ENCODE assay signal across 11 mouse cellular contexts in the genomic region with DNA sequence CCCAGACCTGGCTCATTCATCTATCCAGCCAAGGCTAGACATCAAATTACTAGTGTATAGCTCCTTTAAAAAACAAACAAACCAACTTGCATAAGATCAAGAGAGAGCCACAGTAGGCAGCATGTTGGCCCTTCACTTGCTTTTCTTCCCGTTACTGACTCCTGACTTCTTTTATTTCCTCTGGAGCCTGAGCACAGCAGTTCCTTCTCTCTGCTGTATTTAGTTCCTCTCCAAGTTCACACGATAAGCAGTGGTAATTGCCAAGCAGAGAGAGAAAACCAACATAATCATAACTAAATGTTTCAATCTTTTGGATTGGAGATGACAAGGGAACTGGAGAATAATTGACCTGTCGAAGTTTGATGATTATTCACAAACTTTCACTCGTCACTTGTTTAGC. TPM values are rescaled to one million over a fixed set of nuclear protein-coding genes. Genes with fewer than 3 reads are reported as not detected.
A peak's percentile ranks its signal among the peaks of the same experiment; 100 is the strongest.
DNase-seq lines count a peak whose midpoint lies in the region; ATAC-seq and TF ChIP-seq lines count a peak whose summit lies in the region.
"Had no signal": no experiment of that assay in that cellular context is flagged by ENCODE, and none has a peak within 500 bp of the region (broad histone marks: within the 10 kb centered on the region; RNA-seq: fewer than 3 reads in every experiment).

No protein-coding gene starts in this region.

- no peaks in the 10 kb centered on the region for H3K79me2 ChIP-seq in heart, adult 2 months (replicated peaks; ENCODE audit: control insufficient read depth, insufficient read depth, low read length)
- H3K79me2 ChIP-seq in MEL (ENCODE audit: control insufficient read depth, insufficient read depth, low read length, poor library complexity) = peaks cover 26% of the 10 kb centered on the region

- 46% methylated on average over 4 of the region's 4 CpGs for WGBS in heart, embryonic 14.5 days
- 28% methylated on average over 4 of the region's 4 CpGs for WGBS in heart, adult 2 months
- 61% methylated on average over 4 of the region's 4 CpGs for WGBS in hindbrain, embryonic 15.5 days
- 59% methylated on average over 4 of the region's 4 CpGs for WGBS in midbrain, embryonic 12.5 days

- H3K4me3 ChIP-seq in heart, embryonic 14.5 days (ENCODE audit: control insufficient read depth in 1 of 2, insufficient read depth in 1 of 2, low read depth in 1 of 2, low read length in 2 of 2) = peak overlapping the region in 1 of 2 experiments; percentile 66; a peak in 2 of 4 replicates
- H3K4me3 ChIP-seq in heart, adult 2 months = no peak overlapping the region
- H3K4me3 ChIP-seq in MEL (ENCODE audit: control insufficient read depth in 1 of 2, insufficient read depth in 1 of 2, low read depth in 2 of 2, low read length in 2 of 2) = peak overlapping the region; percentile 69 to 94
- 0 out of 2 replicates have a peak overlapping the region, but pooled peaks have one; percentile 87 for H3K4me3 ChIP-seq in hindbrain, embryonic 15.5 days
- H3K4me3 ChIP-seq in midbrain, embryonic 12.5 days = peak overlapping the region; percentile 64

- no peak for TF ChIP-seq CTCF in heart, adult 2 months (IDR thresholded peaks at IDR 0.05)
- TF ChIP-seq CTCF in MEL (IDR thresholded peaks at IDR 0.05 in 2 of 3, conservative IDR thresholded peaks at IDR 0.05 in 1 of 3; ENCODE audit: control insufficient read depth in 1 of 3, insufficient read depth in 1 of 3, low read depth in 2 of 3, low read length in 3 of 3, poor library complexity in 1 of 3, severe bottlenecking in 1 of 3) = no peak

- H3K9me3 ChIP-seq in heart, embryonic 14.5 days (ENCODE audit: control insufficient read depth, low read length) = no peaks in the 10 kb centered on the region
- H3K9me3 ChIP-seq in MEL (replicated peaks; ENCODE audit: insufficient read depth, low read length) = no peaks in the 10 kb centered on the region
- H3K9me3 ChIP-seq in hindbrain, embryonic 15.5 days = no peaks in the 10 kb centered on the region
- H3K9me3 ChIP-seq in midbrain, embryonic 12.5 days = no peaks in the 10 kb centered on the region

- no peak for ATAC-seq in heart, embryonic 14.5 days (ENCODE audit: insufficient number of reproducible peaks, insufficient read depth, low FRiP score, low read depth)
- no peak for ATAC-seq in hindbrain, embryonic 15.5 days (ENCODE audit: low FRiP score, low read depth)
- no peak for ATAC-seq in midbrain, embryonic 12.5 days (ENCODE audit: low FRiP score, low read depth)

- peaks cover 0 to 3% of the 10 kb centered on the region in 2 experiments; a peak in 1 of 4 replicates for H3K4me1 ChIP-seq in heart, embryonic 14.5 days (ENCODE audit: control insufficient read depth in 2 of 2, insufficient read depth in 2 of 2, low read length in 2 of 2)
- no peaks in the 10 kb centered on the region; the same call in 1 of the 2 replicates for H3K4me1 ChIP-seq in heart, adult 2 months (ENCODE audit: control insufficient read depth, insufficient read depth, low read length)
- peaks cover 0 to 6% of the 10 kb centered on the region in 2 experiments; a peak in 3 of 4 replicates for H3K4me1 ChIP-seq in MEL (ENCODE audit: control insufficient read depth in 1 of 2, insufficient read depth in 2 of 2, low read length in 2 of 2)
- peaks cover 17% of the 10 kb centered on the region for H3K4me1 ChIP-seq in hindbrain, embryonic 15.5 days (replicated peaks)
- H3K4me1 ChIP-seq in midbrain, embryonic 12.5 days = peaks cover 18% of the 10 kb centered on the region

- no peak for TF ChIP-seq POLR2A in heart, adult 2 months (IDR thresholded peaks at IDR 0.05; ENCODE audit: insufficient read depth, low read depth, low read length)
- no peak; a peak in 1 of 4 replicates for TF ChIP-seq POLR2A in MEL (IDR thresholded peaks at IDR 0.05; ENCODE audit: control insufficient read depth in 1 of 2, insufficient read depth in 1 of 2, low read depth in 1 of 2, low read length in 2 of 2, poor library complexity in 1 of 2)

- no peak for TF ChIP-seq RAD21 in MEL (IDR thresholded peaks at IDR 0.05; ENCODE audit: low read depth, low read length)

- H3K27me3 ChIP-seq in heart, embryonic 14.5 days (ENCODE audit: control insufficient read depth, insufficient read depth, low read length) = no peaks in the 10 kb centered on the region
- no peaks in the 10 kb centered on the region for H3K27me3 ChIP-seq in heart, adult 2 months (ENCODE audit: control insufficient read depth, insufficient read depth, low read length)
- no peaks in the 10 kb centered on the region for H3K27me3 ChIP-seq in MEL (ENCODE audit: control insufficient read depth in 1 of 2, insufficient read depth in 2 of 2, low read length in 2 of 2)
- no peaks in the 10 kb centered on the region for H3K27me3 ChIP-seq in hindbrain, embryonic 15.5 days
- H3K27me3 ChIP-seq in midbrain, embryonic 12.5 days = no peaks in the 10 kb centered on the region

- DNase-seq in heart, adult 2 months = no peak
- peak; percentile 73 for DNase-seq in MEL (ENCODE audit: low read depth, low spot score)
- DNase-seq in embryo, embryonic 9.5 days (ENCODE audit: extremely low spot score) = no peak
- DNase-seq in thymus, postnatal 10 days (ENCODE audit: low spot score in 2 of 2) = no peak
- no peak for DNase-seq in spleen, postnatal 4 days (ENCODE audit: low spot score in 2 of 2)
- DNase-seq: cerebellum, adult 11 months; kidney, adult 18-20 months; thymus, postnatal 4 days had no signal

- intact Hi-C loops in heart, adult 2 months (cut with DNase I) = loop anchor here (5.0 kb wide), 1 partner anchor 245 kb away; a partner anchor contains a TSS

- peak overlapping the region; percentile 63 for H3K4me2 ChIP-seq in heart, embryonic 14.5 days (ENCODE audit: low read length)
- peak overlapping the region; percentile 68 for H3K4me2 ChIP-seq in hindbrain, embryonic 15.5 days
- peak overlapping the region; percentile 66 for H3K4me2 ChIP-seq in midbrain, embryonic 12.5 days (replicated peaks)

- no peak for TF ChIP-seq EP300 in heart, adult 2 months (IDR thresholded peaks at IDR 0.05; ENCODE audit: insufficient read depth, low read depth, low read length)
- TF ChIP-seq EP300 in MEL (IDR thresholded peaks at IDR 0.05; ENCODE audit: low read depth in 1 of 2, low read length in 2 of 2) = no peak; a peak in 1 of 4 replicates

- H3K36me3 ChIP-seq in heart, embryonic 14.5 days (ENCODE audit: control insufficient read depth, insufficient read depth, low read length) = peaks cover 28% of the 10 kb centered on the region
- H3K36me3 ChIP-seq in heart, adult 2 months (ENCODE audit: control insufficient read depth, insufficient read depth, low read length) = no peaks in the 10 kb centered on the region
- peaks cover 5 to 16% of the 10 kb centered on the region in 2 experiments for H3K36me3 ChIP-seq in MEL (ENCODE audit: control insufficient read depth in 1 of 2, insufficient read depth in 2 of 2, low read length in 2 of 2)
- 0 out of 2 replicates have a peak, but pooled peaks cover 7% of the 10 kb centered on the region for H3K36me3 ChIP-seq in hindbrain, embryonic 15.5 days
- H3K36me3 ChIP-seq in midbrain, embryonic 12.5 days = peaks cover 20% of the 10 kb centered on the region

- peak overlapping the region; percentile 69 for H3K9ac ChIP-seq in heart, embryonic 14.5 days (ENCODE audit: low read length)
- H3K9ac ChIP-seq in heart, adult 2 months (ENCODE audit: low read depth, low read length) = no peak overlapping the region
- peak overlapping the region; percentile 84 for H3K9ac ChIP-seq in MEL (ENCODE audit: control insufficient read depth, low read depth, low read length, poor library complexity, severe bottlenecking)
- no peak overlapping the region for H3K9ac ChIP-seq in hindbrain, embryonic 15.5 days
- 0 out of 2 replicates have a peak overlapping the region, but pooled peaks have one; percentile 12 for H3K9ac ChIP-seq in midbrain, embryonic 12.5 days (replicated peaks)

- no peak overlapping the region for H3K27ac ChIP-seq in heart, embryonic 14.5 days (replicated peaks in 1 of 2; ENCODE audit: control insufficient read depth in 1 of 2, insufficient read depth in 1 of 2, low read depth in 2 of 2, low read length in 2 of 2)
- no peak overlapping the region for H3K27ac ChIP-seq in heart, adult 2 months
- peak overlapping the region; percentile 60 for H3K27ac ChIP-seq in MEL (ENCODE audit: control insufficient read depth, low read depth, low read length)
- no peak overlapping the region for H3K27ac ChIP-seq in hindbrain, embryonic 15.5 days (replicated peaks)
- no peak overlapping the region for H3K27ac ChIP-seq in midbrain, embryonic 12.5 days (replicated peaks)

TF ChIP-seq in MEL, 35 proteins besides CTCF, POLR2A, EP300 and RAD21 (continues in another document):
- TF ChIP-seq MYC (IDR thresholded peaks at IDR 0.05; ENCODE audit: low read depth, low read length) (no peak), SIN3A (IDR thresholded peaks at IDR 0.05; ENCODE audit: low read length) (peak; percentile 34), HCFC1 (IDR thresholded peaks at IDR 0.05; ENCODE audit: low read depth, low read length) (no peak), MYB (IDR thresholded peaks at IDR 0.05; ENCODE audit: low read depth, low read length) (no peak), USF2 (IDR thresholded peaks at IDR 0.05; ENCODE audit: borderline replicate concordance in 1 of 2, insufficient read depth in 1 of 2, low read depth in 1 of 2, low read length in 2 of 2) (no peak), TAL1 (IDR thresholded peaks at IDR 0.05; ENCODE audit: low read length) (no peak), ETS1 (IDR thresholded peaks at IDR 0.05; ENCODE audit: low read depth, low read length) (0 out of 2 replicates have a peak, but pooled peaks have one; percentile 3), MAFK (IDR thresholded peaks at IDR 0.05; ENCODE audit: borderline replicate concordance, low read depth, low read length) (no peak)

RNA-seq across cellular contexts. Expression of a gene that starts 1.1 kb away (rescaled TPM):
- 6.8 and 7.6 TPM in 2 replicates for polyA plus RNA-seq in heart, embryonic 14.5 days (2014; fragmentation: Nextera tagmentation; extraction: Ambion mirVana)
- 1 to 10 TPM; 3.7 to 4.0 TPM for total RNA-seq in heart, adult 2 months (2021)
- 2.6 and 3.0 TPM in 2 replicates for polyA plus RNA-seq in heart, adult 2 months (2012; rRNA removed)
- 3.8 TPM in 2 replicates for total RNA-seq in MEL (2012; rRNA removed)
- 1 to 10 TPM in 1 of 2 experiments, not detected in 1; 5.3 TPM for polyA plus RNA-seq in MEL (2012; ENCODE audit: insufficient read depth in 1 of 2, insufficient read length in 2 of 2, low read depth in 1 of 2, low replicate concordance in 2 of 2, missing spikeins in 1 of 2)
- 5.7 and 5.9 TPM in 2 replicates for polyA plus RNA-seq in hindbrain, embryonic 15.5 days (2015; fragmentation: Nextera tagmentation; extraction: Ambion mirVana)
- polyA plus RNA-seq in midbrain, embryonic 12.5 days (2016; fragmentation: Nextera tagmentation; extraction: Ambion mirVana) = 5.6 and 5.9 TPM in 2 replicates

RNA-seq across cellular contexts. Expression of a gene that starts 1.3 kb away (rescaled TPM):
- 7.3 and 8.1 TPM in 2 replicates for polyA plus RNA-seq in heart, embryonic 14.5 days (2014; fragmentation: Nextera tagmentation; extraction: Ambion mirVana)
- total RNA-seq in heart, adult 2 months (2021) = 1 to 10 TPM; 1.9 to 2.0 TPM
- 3.5 and 4.7 TPM in 2 replicates for polyA plus RNA-seq in heart, adult 2 months (2012; rRNA removed)
- total RNA-seq in MEL (2012; rRNA removed) = 29.2 and 33.3 TPM in 2 replicates
- 10 to 100 TPM in 1 of 2 experiments, not detected in 1; 35.5 TPM for polyA plus RNA-seq in MEL (2012; ENCODE audit: insufficient read depth in 1 of 2, insufficient read length in 2 of 2, low read depth in 1 of 2, low replicate concordance in 2 of 2, missing spikeins in 1 of 2)
- polyA plus RNA-seq in hindbrain, embryonic 15.5 days (2015; fragmentation: Nextera tagmentation; extraction: Ambion mirVana) = 7.8 and 8.4 TPM in 2 replicates
- polyA plus RNA-seq in midbrain, embryonic 12.5 days (2016; fragmentation: Nextera tagmentation; extraction: Ambion mirVana) = 16.9 and 18.6 TPM in 2 replicates

Comparison
In these comparisons a context has a peak if more than half of its experiments do, and no peak if none do; other contexts are left out.
1. H3K9ac ChIP-seq: peak in heart, embryonic 14.5 days (single experiment), MEL (single experiment) and midbrain, embryonic 12.5 days (single experiment); none in heart, adult 2 months (single experiment) and hindbrain, embryonic 15.5 days (single experiment).
2. Peak in every context shown above with its lines, with median percentiles within 50 percentile points of each other: H3K4me2 ChIP-seq.